Mouse (Mus musculus) bone marrow macrophage, adult 2 months (primary cell): ENCODE measurements around the gene C730034F03Rik. TPM values are rescaled to one million over a fixed set of nuclear protein-coding genes. Genes with fewer than 3 reads are reported as not detected.

ENCODE experiments used
- H3K27ac ChIP-seq: 2 replicates; pipeline ENCODE4 v1.5.1; 2012; ENCODE audit warnings: low read depth, low read length; ENCODE audit not compliant: insufficient read depth
- H3K4me1 ChIP-seq: 2 replicates; pipeline ENCODE4 v1.6.1; 2012; ENCODE audit warnings: low read length; ENCODE audit not compliant: control insufficient read depth, insufficient read depth
- H3K4me3 ChIP-seq: 2 replicates; pipeline ENCODE4 v1.5.1; 2012; ENCODE audit warnings: mild to moderate bottlenecking, low read length, moderate library complexity; ENCODE audit not compliant: insufficient read depth
- CTCF ChIP-seq: IDR thresholded peaks from 2 replicates; pipeline ENCODE4 v1.5.1; 2012; ENCODE audit warnings: low read depth, mild to moderate bottlenecking, low read length, moderate library complexity
- POLR2A ChIP-seq: IDR thresholded peaks from 2 replicates; pipeline ENCODE4 v1.6.1; 2012; ENCODE audit warnings: mild to moderate bottlenecking, low read depth, low read length, borderline replicate concordance
- polyA plus RNA-seq: library from polyadenylated mRNA; stranded (reverse); fragments of >200 nt; gene quantifications from 2 replicates; pipeline ENCODE4 v1.2.4, GENCODE M21; 2012; ENCODE audit not compliant: missing spikeins, insufficient read depth, insufficient read length

Gene C730034F03Rik
- polyA plus RNA-seq, 1 experiment = 0.72 TPM

GRCm38 (mm10) chr15:89406691-89407090 lies 22.7 kb upstream of the C730034F03Rik start:
- Histone ChIP-seq H3K4me1 (no peaks in the 10 kb centered on the region), H3K4me3 (no peak overlapping the region), H3K27ac (no peak overlapping the region)
- TF ChIP-seq CTCF (no peak), POLR2A (no peak)

- H3K27ac ChIP-seq = no peak within 1 kb of the TSS
- no peak for TF ChIP-seq POLR2A
- no peak for TF ChIP-seq CTCF
- no peaks in the 10 kb centered on the region for H3K4me1 ChIP-seq
- H3K4me3 ChIP-seq = no peak within 1 kb of the TSS
These were observed 19.3 kb upstream of the C730034F03Rik start, which contains the start of gene Syce3 for GRCm38 (mm10) chr15:89410118-89410517. Gene Syce3, minus strand, starts transcription at chr15:89410503.

- Histone ChIP-seq H3K27ac (no peak overlapping the region), H3K4me1 (no peaks in the 10 kb centered on the region), H3K4me3 (no peak overlapping the region)
- TF ChIP-seq CTCF = no peak
- no peak for TF ChIP-seq POLR2A
These were observed 14.1 kb upstream of the C730034F03Rik start for GRCm38 (mm10) chr15:89415282-89415681.

GRCm38 (mm10) chr15:89421938-89422337 lies 7.5 kb upstream of the C730034F03Rik start:
- no peak overlapping the region for H3K4me3 ChIP-seq
- H3K4me1 ChIP-seq = peaks cover 9% of the 10 kb centered on the region
- no peak overlapping the region for H3K27ac ChIP-seq
- TF ChIP-seq CTCF = no peak
- no peak for TF ChIP-seq POLR2A

- Histone ChIP-seq H3K4me3 (no peak overlapping the region), H3K27ac (no peak overlapping the region), H3K4me1 (peaks cover 23% of the 10 kb centered on the region)
- no peak for TF ChIP-seq POLR2A
- TF ChIP-seq CTCF = no peak
These were observed 4.8 kb upstream of the C730034F03Rik start for GRCm38 (mm10) chr15:89424621-89425020.

- no peak for TF ChIP-seq POLR2A
- TF ChIP-seq CTCF = no peak
- Histone ChIP-seq H3K27ac (peak within 1 kb of the TSS; percentile 10; the same call in 1 of the 2 replicates), H3K4me3 (no peak within 1 kb of the TSS), H3K4me1 (peaks cover 23% of the 10 kb centered on the region)
These were observed 3.7 kb upstream of the C730034F03Rik start, which contains the start of gene Cpt1b for GRCm38 (mm10) chr15:89425711-89426121. Gene Cpt1b, minus strand, starts transcription at chr15:89425863.

GRCm38 (mm10) chr15:89426716-89427115 lies 2.7 kb upstream of the C730034F03Rik start:
- peak overlapping the region; percentile 10; the same call in 1 of the 2 replicates for H3K27ac ChIP-seq
- TF ChIP-seq POLR2A = no peak
- no peak for TF ChIP-seq CTCF
- H3K4me1 ChIP-seq = peaks cover 31% of the 10 kb centered on the region
- H3K4me3 ChIP-seq = no peak overlapping the region

- no peak overlapping the region for H3K27ac ChIP-seq
- peak overlapping the region; percentile 63 for H3K4me3 ChIP-seq
- TF ChIP-seq CTCF = no peak
- TF ChIP-seq POLR2A = no peak
- H3K4me1 ChIP-seq = peaks cover 32% of the 10 kb centered on the region
These were observed 1.1 kb upstream of the C730034F03Rik start for GRCm38 (mm10) chr15:89428136-89428790.

GRCm38 (mm10) chr15:89428821-89429351 lies 503 bp upstream of the C730034F03Rik start:
- TF ChIP-seq CTCF (no peak), POLR2A (no peak)
- Histone ChIP-seq H3K4me1 (peaks cover 32% of the 10 kb centered on the region), H3K4me3 (peak overlapping the region; percentile 63), H3K27ac (no peak overlapping the region)

- Histone ChIP-seq H3K27ac (peak overlapping the region; percentile 18), H3K4me3 (peak overlapping the region; percentile 63), H3K4me1 (peaks cover 32% of the 10 kb centered on the region)
- no peak for TF ChIP-seq CTCF
- TF ChIP-seq POLR2A = no peak
These were observed 952 bp downstream of the C730034F03Rik start for GRCm38 (mm10) chr15:89430341-89430740.

GRCm38 (mm10) chr15:89430771-89431170 lies 1.4 kb downstream of the C730034F03Rik start:
- peak overlapping the region; percentile 18 for H3K27ac ChIP-seq
- peaks cover 32% of the 10 kb centered on the region for H3K4me1 ChIP-seq
- H3K4me3 ChIP-seq = peak overlapping the region; percentile 63; the same call in 1 of the 2 replicates
